Mouse (Mus musculus) testis, postnatal 14 days (tissue): ENCODE data around the gene Fam169a.

ENCODE experiments used
- DNase-seq: peaks from one replicate; pipeline ENCODE4 v3.0.0; 2021; ENCODE audit warnings: low spot score

Gene Fam169a

DNA sequence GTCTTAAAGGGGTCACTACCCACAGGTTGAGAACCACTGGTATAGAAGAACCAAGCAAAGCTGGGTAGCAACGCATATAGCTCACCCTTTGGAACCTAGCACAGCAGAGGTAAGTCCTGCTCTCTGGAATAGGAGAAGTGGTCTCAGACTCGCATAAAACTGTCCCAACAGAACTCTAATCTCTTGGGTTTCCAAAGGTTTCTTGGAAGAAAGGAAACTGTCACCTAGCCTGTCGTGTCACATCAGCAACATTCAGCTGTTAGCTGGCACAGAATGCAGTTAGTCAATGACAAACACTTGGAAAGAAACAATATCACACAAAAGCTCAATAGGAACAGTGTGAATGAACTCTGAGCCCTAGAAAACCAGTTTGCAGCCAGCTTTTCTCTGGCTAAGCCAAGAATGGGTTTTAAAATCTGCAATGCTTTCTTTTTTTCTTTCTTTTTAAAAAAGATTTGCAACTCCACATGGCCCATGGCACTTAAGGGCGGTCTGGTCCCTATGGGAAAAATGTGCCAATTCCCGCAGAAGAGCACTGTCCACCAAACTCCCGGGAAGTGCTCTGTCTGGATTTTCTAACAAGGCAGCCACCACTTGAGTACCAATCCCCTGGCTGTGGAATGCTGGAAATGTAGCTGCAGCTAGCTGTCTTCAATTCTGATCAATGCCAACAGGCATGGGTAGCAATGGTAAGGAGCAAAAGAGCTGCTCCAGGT is 113.2 kb downstream of the Fam169a start:
- DNase-seq, result no peak
